Mouse (Mus musculus): ENCODE results near the gene Mmp24.

Mmp24 gene

DNA sequence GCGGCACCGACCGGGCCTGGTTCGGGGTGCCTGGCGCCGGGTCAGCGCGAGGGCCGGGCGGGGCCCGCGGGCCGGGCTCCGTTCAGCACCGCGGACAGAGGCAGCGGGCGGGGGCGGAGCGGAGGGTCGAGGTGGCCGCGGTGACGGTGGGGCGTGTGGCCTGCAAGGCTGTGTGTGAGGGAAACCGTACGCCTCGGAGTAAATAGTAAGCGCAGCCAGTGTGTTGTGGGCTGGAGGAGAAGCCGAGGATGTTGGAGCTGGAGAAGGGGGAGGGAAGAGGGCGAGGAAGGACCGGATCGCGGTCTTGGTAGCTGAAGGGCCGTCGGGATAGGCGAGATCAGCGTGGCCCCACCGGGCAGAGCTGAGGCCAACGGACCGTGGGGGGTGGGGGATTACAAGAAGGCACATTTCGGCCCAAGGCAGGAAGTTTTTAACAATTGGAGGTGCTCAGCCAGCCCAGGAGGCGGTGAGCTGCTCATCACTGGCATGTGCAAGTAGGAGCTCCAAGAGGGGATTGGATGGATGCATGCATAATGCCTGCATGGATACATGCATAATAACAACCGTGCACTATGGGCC, 632 bp downstream of the Mmp24 start:
- peak; percentile 17 to 30 for DNase-seq (ENCODE audit: low spot score in 2 of 2)

DNA sequence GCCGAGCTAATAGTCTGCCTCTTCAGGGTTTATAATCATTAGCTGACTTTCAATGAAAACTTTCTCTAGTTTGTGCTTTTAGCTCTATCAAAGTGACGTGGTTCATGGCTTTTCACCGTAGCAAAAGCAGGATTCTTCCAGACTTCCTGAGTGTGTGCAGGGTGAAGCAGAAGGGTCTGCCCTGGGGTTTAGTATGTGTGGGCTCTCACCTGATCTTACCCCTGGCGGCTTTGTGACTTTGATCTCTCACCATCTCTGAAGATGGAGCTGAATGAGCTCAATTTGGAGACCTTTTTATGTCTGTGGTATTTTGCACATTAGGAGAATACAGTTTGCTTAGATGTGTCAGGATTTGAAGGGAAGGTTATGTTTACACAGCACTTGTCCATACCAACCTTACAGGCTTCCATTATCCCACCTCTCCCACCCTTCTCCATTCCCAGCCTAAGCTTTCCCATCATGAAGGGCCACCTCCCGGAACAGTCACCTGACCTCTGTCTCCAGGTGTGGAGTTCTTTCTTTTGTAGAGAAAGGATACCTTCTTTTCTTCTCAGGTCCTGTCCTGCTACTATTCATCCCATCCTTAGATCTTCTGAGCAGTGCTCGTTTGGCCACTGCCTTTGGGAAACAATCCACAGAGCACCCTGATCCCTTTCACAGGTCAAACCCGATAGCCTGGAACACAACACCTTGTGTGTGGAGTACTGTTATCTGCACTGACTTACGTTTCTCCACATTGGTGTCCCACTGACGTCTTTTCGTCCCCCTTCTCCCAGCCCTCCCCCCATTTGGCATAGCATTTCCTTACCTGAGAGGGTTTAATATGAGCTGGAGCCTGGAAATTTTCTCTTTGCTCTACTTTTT, 1.9 kb downstream of the Mmp24 start:
- no peak for DNase-seq (ENCODE audit: low spot score in 2 of 2)

DNA sequence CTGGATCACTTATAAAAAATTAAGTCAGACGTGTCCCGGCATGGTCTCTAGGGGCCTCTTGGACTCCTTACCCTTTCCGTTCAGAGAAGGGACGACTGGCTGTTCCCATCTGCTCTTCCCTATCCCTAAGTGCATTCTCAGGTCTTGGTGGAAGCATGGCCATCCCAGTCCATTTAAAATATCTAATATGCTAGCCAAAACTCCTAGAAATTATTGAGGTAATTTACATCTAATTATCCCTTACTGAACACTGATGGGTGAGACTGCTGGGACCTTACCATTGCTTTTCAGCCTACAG, 2.5 kb downstream of the Mmp24 start:
- no peak for DNase-seq (ENCODE audit: low spot score in 2 of 2)

DNA sequence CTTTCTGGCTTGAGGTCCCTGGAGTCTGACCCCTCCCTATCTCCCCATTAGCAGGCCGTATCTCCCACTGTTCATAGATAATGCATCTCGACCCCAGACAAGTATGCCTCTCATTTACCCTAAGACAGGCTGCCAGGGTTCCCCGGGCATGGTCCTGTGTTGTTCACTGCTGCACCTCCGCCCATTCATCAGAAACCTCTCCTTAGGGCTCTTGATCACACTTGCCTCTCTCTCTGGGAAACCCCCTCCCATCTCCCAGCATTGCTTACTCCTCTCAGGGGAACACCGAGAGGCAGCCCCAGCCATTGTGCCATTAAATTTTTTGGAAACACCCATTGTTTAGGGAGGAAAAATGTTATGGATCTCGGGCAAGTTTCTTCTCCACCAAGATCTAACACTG, 2.9 kb downstream of the Mmp24 start:
- no peak for DNase-seq (ENCODE audit: low spot score in 2 of 2)

DNA sequence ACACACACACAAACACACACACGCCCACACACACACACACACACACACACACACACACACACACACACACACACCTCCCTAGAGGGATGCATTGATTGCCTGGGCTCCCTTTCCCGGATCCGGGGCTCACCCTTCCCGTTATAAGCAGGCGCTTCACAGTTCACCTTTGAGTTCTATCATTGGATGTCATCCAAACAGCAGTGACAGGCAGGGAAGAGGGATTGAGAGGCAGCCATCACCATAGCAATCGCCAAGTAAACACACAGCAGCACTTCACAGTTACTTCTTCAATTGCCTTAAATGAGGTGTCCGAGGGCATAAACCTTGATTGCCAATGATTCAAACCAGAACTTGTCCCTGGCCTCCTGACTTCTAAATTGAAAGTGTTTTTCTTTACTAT, 3.9 kb downstream of the Mmp24 start:
- DNase-seq (ENCODE audit: low spot score in 2 of 2), result no peak

DNA sequence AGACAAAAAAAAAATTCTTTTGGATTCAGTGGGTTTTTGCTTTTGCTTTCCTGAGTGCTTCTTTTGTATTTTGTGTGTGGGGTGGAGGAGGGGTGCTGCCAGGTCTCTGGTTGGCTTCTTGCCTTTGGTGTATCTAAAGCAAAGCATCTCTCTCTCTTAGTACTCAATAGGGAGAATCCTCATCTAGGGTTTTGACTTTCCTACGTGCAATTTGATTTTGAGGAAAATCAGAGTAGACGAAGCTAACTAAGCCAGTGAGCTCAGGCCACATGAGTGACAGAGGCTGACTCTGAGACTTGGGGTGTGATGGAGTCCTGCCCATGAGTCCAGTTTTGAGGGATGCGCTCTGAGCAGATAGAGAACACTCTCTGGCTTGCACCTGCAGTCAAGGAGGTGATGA, 4.4 kb downstream of the Mmp24 start:
- DNase-seq (ENCODE audit: low spot score in 2 of 2), result no peak

DNA sequence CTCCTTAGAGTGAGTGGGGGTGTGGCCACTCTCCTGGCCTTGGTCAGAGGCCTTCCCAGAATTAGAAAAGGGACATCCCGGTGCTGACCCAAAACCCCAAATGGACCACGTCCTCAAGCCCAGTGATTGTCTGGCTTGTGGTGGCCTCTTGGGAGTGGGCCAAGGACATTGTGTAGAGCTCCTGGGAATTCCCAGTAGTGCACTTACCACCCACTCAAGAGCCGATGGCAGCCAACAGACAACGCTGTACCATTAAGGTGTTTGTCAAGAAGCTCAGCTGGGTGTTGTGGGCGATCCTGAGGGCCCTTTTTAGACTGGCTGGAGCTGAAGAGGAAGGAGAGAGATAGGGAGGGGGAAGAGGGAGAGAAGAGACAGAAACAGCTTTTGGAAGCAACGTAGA, 9.4 kb downstream of the Mmp24 start:
- DNase-seq (ENCODE audit: low spot score in 2 of 2), result no peak

DNA sequence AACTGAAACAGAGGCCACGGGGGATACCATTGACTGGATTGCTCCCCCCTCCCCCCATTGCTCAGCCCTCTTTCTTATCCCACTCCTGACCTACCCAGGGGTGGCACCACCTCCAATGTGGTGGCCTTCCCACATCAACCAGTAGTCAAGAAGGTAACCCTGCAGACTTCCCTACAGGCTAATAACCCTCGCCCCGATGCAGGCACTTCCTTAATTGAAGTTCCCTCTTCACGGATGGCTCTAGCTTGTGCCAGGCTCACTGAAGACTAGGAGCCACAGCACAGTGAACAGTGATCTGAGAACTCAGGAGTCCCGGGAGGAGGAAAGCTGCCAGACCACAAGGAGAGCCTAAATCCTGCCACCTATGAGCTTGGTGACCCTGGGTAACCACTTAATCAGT, 11.8 kb downstream of the Mmp24 start:
- DNase-seq (ENCODE audit: low spot score in 2 of 2), result no peak

DNA sequence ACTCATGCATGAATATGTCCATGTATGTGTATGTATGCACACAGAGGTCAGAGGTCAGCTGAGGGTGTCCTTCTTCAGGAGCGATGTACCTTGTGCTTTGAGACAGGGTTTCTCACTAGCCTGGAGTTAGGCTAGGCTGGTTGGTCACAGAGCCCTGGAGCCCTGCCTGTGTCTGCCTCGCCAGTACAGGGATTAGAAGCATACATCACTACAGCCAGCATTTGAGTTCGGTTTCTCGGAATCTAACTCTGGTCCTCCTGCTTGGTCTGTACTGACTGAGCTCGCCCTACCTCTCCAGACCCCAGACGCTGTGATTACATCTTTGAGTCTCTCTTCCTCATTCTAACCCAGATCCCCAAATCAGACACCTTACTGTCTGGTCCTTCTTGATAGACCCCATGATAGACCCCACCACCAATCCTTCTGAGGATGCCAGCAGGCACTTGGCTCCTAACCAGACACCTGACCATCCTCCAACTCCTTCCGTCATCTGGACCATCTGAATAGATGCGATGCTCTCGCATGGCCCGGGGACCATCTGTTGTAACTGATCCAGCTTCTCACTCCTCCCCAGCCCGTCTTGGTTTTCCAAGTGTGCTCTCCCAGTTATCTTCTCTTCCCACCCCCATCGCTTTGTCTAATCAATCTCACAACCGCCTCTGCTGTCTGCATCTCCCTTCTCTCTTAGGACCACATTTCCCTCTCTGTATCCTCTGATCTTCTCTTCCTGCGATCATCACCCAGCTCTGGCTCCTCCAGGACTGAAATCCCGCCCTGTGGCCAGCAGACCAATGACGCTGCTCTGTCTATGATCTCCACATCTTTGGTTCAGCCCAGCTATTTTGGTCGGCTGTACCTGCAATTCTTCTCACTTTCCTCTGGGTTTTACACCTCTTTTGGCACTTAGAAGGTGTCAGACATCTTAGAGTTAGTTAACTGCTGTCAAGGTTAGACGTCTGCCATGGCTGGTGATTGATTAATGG, 13.1 kb downstream of the Mmp24 start:
- DNase-seq (ENCODE audit: low spot score in 2 of 2), result no peak

DNA sequence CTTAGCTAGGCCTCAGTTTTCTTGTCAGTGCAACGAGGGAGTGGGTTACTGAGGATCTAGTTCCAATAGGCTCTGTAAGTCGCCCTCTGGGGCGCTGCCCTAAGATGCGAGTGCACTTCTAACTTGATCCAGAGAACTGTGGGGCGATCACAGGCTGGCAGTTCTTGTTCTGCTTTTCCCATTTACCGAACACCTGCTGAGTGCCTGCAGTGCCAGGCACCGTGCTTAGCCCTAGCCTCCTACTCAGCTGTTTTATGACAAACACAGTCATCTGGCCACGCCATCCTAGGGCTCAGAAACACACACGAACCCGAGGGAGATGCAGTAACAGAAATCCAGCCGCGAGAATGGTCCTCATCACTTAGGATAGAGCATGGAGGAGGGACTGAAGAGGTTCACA, 17.8 kb downstream of the Mmp24 start:
- no peak for DNase-seq (ENCODE audit: low spot score in 2 of 2)

DNA sequence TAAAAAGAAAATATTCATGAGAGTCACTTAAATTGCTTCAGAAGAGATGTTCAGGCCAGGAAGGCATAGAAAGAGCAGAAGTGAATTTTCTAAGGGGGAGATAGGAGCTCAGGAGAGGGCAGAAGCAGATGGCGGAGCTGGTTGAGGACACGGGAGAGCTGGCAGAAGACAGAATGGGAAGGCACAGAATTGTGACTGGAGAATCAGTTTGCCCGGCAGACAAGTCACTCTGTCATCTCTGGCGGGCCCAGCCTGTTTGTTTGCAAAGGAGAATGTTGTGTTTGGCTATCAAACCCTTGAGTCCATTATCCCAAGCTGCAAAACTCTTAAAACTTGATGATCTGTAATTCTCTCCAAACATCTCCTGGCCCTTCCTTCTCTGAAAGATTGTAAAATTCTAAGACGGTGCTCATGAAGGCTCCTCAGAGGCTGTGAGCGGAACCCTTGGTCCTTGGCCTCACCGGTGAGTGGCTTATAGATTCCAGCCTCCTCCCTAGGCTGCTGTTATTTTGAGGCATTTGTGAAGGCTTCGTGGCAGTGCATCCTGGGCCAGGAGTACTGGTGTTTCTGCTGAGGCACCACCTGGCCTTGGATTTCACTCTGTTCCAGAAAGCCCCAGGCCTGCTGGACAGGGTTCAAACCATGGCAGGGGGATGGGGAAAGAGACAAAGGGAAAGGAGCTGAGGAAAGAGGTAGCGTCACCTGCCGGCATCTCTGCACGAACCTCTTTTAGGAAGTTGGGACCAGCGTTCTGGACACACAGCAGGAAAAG, 19.7 kb downstream of the Mmp24 start:
- DNase-seq (ENCODE audit: low spot score in 2 of 2), result no peak

DNA sequence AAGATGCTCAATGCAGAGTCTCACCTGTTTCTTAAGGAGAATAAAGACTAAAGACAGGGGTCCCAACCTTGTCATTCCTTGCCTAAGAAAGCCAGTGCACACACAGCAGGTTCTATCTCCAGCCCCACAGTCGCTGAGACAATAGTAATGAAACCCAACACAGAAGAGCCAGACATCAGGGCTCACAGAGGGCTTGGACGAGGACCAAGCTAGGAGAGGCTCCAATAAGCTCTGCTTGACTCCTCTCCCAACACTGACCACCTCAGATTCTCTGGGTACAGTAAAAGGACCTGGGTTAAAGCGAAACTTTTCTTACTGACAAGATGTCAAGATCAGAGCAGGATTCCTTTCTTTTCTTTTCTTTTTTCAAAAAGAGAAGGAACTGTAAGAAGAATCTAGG, 23.5 kb downstream of the Mmp24 start:
- DNase-seq (ENCODE audit: low spot score in 2 of 2), result no peak

DNA sequence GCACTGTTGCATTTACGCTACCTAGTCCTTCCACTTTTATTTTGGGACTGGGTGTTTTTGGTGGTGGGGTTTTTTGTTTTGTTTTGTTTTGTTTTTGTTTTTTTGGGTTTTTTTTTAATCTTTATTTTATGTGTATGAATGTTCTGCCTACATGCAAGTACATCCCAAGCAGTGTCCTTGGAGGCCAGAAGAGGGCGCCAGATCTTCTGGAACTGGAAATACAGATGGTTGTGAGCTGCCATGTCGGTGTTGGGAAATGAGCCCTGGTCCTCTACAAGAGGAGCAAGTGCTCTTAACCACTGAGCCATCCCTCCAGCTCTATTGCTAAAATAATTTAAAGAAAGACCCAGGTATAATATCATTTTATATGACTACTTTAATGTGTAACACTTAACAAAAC, 27.6 kb downstream of the Mmp24 start:
- DNase-seq (ENCODE audit: low spot score in 2 of 2), result no peak

DNA sequence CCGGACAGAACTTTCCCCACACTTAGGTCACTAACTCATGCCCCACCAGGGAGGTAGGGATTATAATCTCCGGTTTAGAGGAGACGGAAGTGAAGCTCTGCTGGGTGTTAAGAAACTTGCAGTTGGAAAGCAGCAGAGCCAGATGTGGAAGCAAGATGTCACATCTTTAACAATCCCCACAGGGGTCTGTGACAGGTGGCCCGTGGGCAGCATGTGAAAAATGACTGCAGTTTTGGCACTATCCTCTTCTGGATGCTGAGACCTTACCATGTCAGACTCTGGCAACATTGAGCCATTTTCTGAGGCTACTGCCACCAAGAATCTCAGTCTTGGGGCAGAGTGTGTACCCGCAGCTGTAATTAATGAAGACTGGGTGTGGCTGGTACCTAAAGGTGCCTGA, 28.9 kb downstream of the Mmp24 start:
- DNase-seq (ENCODE audit: low spot score in 2 of 2), result no peak

DNA sequence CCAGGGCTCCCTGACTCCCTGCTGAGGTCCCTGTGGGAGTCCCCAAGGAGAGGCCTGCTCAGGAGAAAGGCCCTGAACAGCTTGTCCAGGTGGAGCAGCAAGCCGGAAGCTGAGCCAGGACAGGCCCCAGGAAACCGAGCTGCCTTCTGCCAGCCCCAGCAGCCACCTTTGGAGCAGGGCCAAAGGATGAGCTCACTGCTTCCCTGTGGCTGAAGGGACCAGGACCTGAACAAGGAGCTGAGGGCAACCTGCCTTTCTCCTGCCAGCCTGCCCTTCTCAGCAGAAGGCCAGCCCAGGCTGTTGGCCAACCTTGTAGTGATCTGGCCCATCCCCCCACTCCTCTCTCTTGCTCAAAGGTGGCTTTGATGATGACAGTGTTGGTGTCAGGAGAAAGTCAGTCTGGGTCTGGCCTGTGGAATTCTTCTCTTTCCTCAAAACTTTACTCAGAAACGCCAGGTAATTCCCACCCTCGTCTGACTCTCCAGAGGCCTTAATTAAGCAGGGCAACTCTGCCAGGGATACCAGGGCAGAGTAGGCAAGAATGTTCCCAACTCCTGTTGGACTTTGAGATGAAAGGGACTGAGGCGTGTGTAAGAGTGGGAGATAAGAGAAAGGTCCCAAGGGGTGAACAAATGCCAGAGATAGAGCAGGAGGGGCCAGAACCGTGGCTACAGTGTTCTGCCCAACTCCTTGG, 30.2 kb downstream of the Mmp24 start:
- no peak for DNase-seq (ENCODE audit: low spot score in 2 of 2)

DNA sequence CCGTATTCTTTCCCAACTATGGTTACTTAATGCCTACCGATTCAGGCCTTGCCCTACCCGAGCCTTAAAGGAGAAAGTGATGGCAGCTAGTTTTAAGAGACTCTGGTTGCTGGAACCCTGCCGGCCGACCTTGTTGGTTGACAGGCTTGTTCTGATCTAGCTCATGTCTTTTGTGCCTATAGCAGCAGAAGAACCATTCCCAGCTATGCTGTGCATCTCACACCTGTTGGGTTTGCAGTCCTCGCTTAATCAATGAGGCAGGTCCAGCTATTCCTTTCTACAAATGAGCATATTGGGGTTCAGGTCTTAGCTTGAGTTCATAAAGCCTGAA, 30.7 kb downstream of the Mmp24 start:
- DNase-seq (ENCODE audit: low spot score in 2 of 2), result no peak

DNA sequence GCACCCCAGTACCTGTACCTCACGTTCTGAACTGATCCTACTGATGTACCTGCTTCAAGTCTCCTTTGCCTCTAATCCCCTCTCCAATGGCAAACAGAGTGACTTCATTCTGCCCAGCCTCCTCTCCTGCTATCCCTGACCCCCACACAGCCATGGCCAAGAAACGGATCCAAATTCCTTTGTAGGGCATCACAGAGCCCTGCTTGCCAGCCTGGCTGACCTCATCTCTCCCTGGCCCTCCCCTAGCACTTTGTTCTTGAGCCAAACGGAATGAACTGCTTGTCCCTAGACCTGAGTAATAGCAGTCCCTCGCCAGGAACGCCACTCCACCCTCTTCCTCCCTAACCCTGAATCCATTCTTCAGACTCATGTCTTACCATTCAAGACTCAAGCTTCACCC, 31.4 kb downstream of the Mmp24 start:
- DNase-seq (ENCODE audit: low spot score in 2 of 2), result no peak

DNA sequence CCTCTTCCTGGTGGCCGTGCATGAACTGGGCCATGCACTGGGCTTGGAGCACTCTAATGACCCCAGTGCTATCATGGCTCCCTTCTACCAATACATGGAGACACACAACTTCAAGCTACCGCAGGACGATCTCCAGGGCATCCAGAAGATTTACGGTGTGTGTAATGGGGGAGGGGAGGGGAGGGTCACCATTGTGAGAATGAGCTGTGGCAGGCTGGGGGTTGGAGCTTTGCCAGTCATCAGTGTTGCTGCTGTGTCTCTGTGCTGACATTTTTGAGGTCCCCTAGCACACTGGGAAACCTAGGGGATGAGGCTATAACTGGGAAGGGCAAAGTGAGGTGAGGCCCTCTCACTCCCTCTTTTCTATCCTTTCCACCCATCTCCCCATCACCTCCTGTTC, 32.3 kb downstream of the Mmp24 start:
- DNase-seq (ENCODE audit: low spot score in 2 of 2), result no peak

DNA sequence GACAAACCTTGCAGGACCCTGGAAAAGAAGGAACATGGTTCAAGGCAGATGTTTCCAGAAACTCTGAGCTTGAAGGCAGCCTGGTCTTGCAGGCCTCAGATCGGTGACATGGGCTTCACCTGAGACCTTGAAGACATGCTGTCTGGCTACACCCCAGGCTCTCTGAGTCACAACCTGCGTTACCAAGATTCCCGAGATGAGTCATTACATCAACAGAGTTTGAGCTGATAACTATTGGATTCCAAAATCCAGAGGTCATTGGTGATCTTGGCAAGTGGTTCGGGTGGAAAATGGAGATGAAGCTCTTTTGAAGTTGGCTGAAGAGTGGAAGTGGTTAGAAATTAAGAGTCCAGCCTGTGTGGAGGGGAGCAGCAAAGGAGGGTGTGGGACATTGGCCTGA, 34.5 kb downstream of the Mmp24 start:
- no peak for DNase-seq (ENCODE audit: low spot score in 2 of 2)

DNA sequence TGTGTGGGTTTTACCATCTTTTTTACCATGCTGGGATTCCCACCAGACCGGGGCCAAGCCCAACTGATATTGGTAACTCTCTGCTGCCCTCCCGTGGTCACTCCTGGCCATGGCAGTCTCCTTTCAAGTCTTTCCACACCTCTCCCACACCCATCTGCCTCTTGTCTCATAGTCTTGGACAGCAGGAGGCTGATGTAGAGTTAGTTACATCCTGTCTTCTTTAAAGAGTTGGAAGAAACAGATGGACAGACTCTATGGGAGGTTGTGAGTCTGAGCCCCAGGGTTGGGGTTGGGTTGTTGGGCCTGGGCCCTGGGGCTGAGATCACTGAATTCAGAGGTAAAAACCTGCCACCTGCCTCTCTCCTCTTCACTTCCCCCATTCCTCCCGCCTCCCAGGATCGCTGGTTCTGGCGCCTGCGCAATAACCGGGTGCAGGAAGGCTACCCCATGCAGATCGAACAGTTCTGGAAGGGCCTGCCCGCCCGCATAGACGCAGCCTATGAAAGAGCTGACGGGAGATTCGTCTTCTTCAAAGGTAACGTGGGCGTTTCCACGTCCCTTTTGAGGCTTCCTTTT, 36.8 kb downstream of the Mmp24 start:
- peak; percentile 74 to 77 for DNase-seq (ENCODE audit: low spot score in 2 of 2)

DNA sequence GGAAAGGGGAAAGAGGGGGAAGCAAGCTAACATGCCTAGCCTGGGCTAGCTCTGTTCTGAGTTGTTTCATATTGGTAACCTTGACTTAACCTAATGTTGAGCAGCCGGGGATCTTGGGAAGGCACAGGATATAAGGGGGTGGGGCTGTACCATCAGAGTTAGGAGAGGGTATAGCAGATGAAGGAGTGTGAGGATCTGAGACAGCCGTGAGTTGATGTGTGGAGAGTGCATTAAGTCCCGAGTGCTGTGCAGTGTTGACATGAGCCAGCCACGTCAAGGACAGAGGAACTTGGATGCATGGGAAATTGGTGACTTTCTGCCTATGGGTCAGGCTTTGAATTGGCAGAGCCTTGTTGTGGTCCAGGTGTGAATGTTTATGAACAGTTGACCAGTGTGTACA, 37.5 kb downstream of the Mmp24 start:
- DNase-seq (ENCODE audit: low spot score in 2 of 2), result no peak

Data from frontal cortex, postnatal 14 days (tissue).